Mouse (Mus musculus) ES-E14 (cell line): ENCODE results near the gene Zfand3. TPM values are rescaled to one million over a fixed set of nuclear protein-coding genes. Genes with fewer than 3 reads are reported as not detected.

ENCODE experiments used
- DNase-seq: peaks from one replicate; pipeline ENCODE4 v3.0.0-alpha.2; 2013; ENCODE audit warnings: low read depth, low spot score
- H3K27ac ChIP-seq: 2 replicates; pipeline ENCODE4 v1.5.1; 2012; ENCODE audit warnings: low read depth, mild to moderate bottlenecking, low read length, moderate library complexity, mixed read lengths; ENCODE audit not compliant: poor library complexity, insufficient read depth, severe bottlenecking
- H3K36me3 ChIP-seq: 2 replicates; pipeline ENCODE4 v1.6.1; 2012; ENCODE audit warnings: mild to moderate bottlenecking, low read length, moderate library complexity, mixed read lengths; ENCODE audit not compliant: control insufficient read depth, poor library complexity, insufficient read depth, severe bottlenecking
- H3K4me1 ChIP-seq, 2 experiments: fragments of 150-350 bp in 1 of 2; sonication (generic) in 1 of 2; 2 replicates each; pipeline ENCODE4 v1.6.1; 2012; ENCODE audit warnings: low read length in 2 of 2, mild to moderate bottlenecking in 1 of 2, mixed read lengths in 1 of 2; ENCODE audit not compliant: control insufficient read depth in 2 of 2, insufficient read depth in 2 of 2, poor library complexity in 1 of 2
- H3K4me3 ChIP-seq, 2 experiments: fragments of 150-350 bp in 1 of 2; sonication (generic) in 1 of 2; 2 replicates each; pipeline ENCODE4 v1.5.1; 2012; ENCODE audit warnings: low read length in 2 of 2, low read depth in 1 of 2, mild to moderate bottlenecking in 1 of 2, mixed read lengths in 1 of 2; ENCODE audit not compliant: insufficient read depth in 1 of 2, poor library complexity in 1 of 2, severe bottlenecking in 1 of 2
- H3K9ac ChIP-seq: 2 replicates; pipeline ENCODE4 v1.6.1; 2012; ENCODE audit warnings: low read depth, mild to moderate bottlenecking, low read length, mixed read lengths; ENCODE audit not compliant: poor library complexity, insufficient read depth, severe bottlenecking
- H3K9me3 ChIP-seq: fragments of 150-350 bp; sonication (generic); 2 replicates; pipeline ENCODE4 v1.6.1; 2012; ENCODE audit warnings: low read depth, mild to moderate bottlenecking, low read length; ENCODE audit not compliant: control insufficient read depth, insufficient read depth
- CHD2 ChIP-seq: IDR thresholded peaks from 2 replicates; pipeline ENCODE4 v1.6.1; 2014; ENCODE audit warnings: mild to moderate bottlenecking, low read depth, low read length, inconsistent platforms
- HCFC1 ChIP-seq: IDR thresholded peaks from 2 replicates; pipeline ENCODE4 v1.6.1; 2012; ENCODE audit warnings: low read length, inconsistent platforms, borderline replicate concordance; ENCODE audit not compliant: insufficient read depth
- MAFK ChIP-seq: IDR thresholded peaks from 2 replicates; pipeline ENCODE4 v1.6.1; 2014; ENCODE audit warnings: mild to moderate bottlenecking, low read depth, low read length, inconsistent platforms; ENCODE audit not compliant: insufficient read depth
- ZC3H11A ChIP-seq: IDR thresholded peaks from 2 replicates; pipeline ENCODE4 v1.6.1; 2012; ENCODE audit warnings: low read depth, mild to moderate bottlenecking, inconsistent platforms, low read length, borderline replicate concordance
- ZNF384 ChIP-seq: IDR thresholded peaks from 2 replicates; pipeline ENCODE4 v1.6.1; 2012; ENCODE audit warnings: low read depth, low read length, inconsistent platforms
- in situ Hi-C, 2 experiments: fragments of 600-800 bp; cut with MboI; formaldehyde crosslinking; loops; one replicate each; pipeline ENCODE4 v1.15.1; 2025; ENCODE audit warnings: low sequenced_read_pairs in 2 of 2, inconsistent platforms in 1 of 2; ENCODE audit not compliant: unreplicated experiment in 2 of 2
- total RNA-seq: library from RNA; depleted of rRNA; stranded (reverse); fragments of 300-350 nt; gene quantifications from 2 replicates; pipeline ENCODE4 v1.2.3, GENCODE M21; 2012

Zfand3 gene
- total RNA-seq, 1 experiment = 43.3 TPM

DNA sequence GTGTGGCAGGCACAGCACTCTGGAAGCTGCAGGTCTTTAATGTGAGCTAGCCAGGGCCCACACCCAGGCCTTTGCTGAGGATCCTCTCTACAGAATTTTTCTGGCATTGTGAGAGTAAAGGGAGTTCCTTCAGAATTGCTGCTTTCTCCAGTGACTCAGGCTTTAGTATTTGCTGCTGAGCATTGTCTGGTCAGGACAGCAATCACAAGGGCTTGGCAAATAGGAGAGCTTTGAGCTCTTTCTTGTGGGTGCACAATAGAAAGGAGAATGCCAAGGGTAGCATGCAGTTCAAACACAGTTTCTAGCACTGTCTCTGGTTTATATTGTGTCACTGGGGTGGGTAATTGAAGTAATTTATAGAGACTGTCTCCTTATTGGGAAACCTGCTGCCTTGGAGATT, 3.9 kb downstream of the Zfand3 start:
- H3K4me3 ChIP-seq = no peak overlapping the region
- DNase-seq = no peak
- H3K9ac ChIP-seq = no peak overlapping the region
- H3K36me3 ChIP-seq = no peaks in the 10 kb centered on the region; the same call in 1 of the 2 replicates
- H3K9me3 ChIP-seq = no peaks in the 10 kb centered on the region
- peaks cover 3 to 11% of the 10 kb centered on the region in 2 experiments; a peak in 1 of 4 replicates for H3K4me1 ChIP-seq
- TF ChIP-seq ZC3H11A (no peak), HCFC1 (no peak), MAFK (no peak), ZNF384 (no peak), CHD2 (no peak)
- H3K27ac ChIP-seq = no peak overlapping the region
- in situ Hi-C loops = no loop called here

- Histone ChIP-seq H3K9me3 (no peaks in the 10 kb centered on the region), H3K4me3 (no peak overlapping the region), H3K36me3 (peaks cover 2% of the 10 kb centered on the region; the same call in 1 of the 2 replicates), H3K4me1 (0 out of 4 replicates have a peak, but pooled peaks cover 0 to 2% of the 10 kb centered on the region in 2 experiments), H3K9ac (no peak overlapping the region), H3K27ac (no peak overlapping the region)
- in situ Hi-C loops = no loop called here
- TF ChIP-seq ZNF384 = no peak
- TF ChIP-seq ZC3H11A = no peak
- TF ChIP-seq MAFK = no peak
- TF ChIP-seq HCFC1 = no peak
- no peak for TF ChIP-seq CHD2
- DNase-seq = no peak
These were observed 10.1 kb downstream of the Zfand3 start for GRCm38 (mm10) chr17:30014660-30015059.

DNA sequence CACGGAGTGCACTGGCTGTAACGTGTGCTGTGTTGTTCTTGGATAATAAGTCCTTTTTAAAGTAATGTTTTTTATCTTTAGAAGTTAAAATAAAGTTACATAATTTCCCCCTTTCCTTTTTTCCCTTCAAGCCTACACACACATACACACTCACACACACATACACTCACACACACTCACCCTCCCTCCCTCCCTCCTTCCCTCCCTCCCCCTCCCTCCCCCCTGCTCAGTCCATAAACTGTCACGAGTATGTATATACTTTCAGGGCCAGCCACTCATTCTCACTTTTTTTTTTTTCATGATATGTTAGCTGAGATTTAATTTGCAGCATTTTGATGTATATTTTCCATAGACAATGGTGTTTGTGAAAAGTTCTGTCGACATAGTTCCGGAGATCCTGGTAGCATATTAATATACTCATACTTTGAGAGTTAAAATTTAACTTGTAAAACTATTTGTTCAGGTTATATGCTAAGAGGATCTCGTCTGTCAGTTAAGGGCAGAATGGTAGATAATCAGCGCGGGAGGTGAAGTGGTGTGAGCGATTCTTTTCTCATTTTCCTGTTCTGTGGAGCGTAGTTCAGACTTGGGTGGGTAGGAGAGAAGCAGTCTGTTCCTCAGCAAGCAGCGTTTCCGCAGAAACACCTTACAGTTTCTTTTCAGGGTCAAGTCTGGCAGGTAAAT, 14.5 kb downstream of the Zfand3 start:
- H3K9me3 ChIP-seq = no peaks in the 10 kb centered on the region
- DNase-seq = no peak
- no peak overlapping the region for H3K4me3 ChIP-seq
- H3K9ac ChIP-seq = no peak overlapping the region
- H3K36me3 ChIP-seq = no peaks in the 10 kb centered on the region; the same call in 1 of the 2 replicates
- no peak for TF ChIP-seq ZC3H11A
- TF ChIP-seq ZNF384 = no peak
- TF ChIP-seq HCFC1 = no peak
- TF ChIP-seq CHD2 = no peak
- TF ChIP-seq MAFK = no peak
- H3K4me1 ChIP-seq = 0 out of 4 replicates have a peak, but pooled peaks cover 0 to 2% of the 10 kb centered on the region in 2 experiments
- H3K27ac ChIP-seq = no peak overlapping the region
- in situ Hi-C loops = no loop called here

GRCm38 (mm10) chr17:30019942-30020341, 15.4 kb downstream of the Zfand3 start:
- H3K9me3 ChIP-seq = no peaks in the 10 kb centered on the region
- H3K36me3 ChIP-seq = no peaks in the 10 kb centered on the region; the same call in 1 of the 2 replicates
- no peak overlapping the region for H3K4me3 ChIP-seq
- TF ChIP-seq HCFC1 (no peak), ZNF384 (no peak), CHD2 (no peak), ZC3H11A (no peak), MAFK (no peak)
- H3K4me1 ChIP-seq = 0 out of 4 replicates have a peak, but pooled peaks cover 0 to 2% of the 10 kb centered on the region in 2 experiments
- H3K27ac ChIP-seq = no peak overlapping the region
- DNase-seq = no peak
- in situ Hi-C loops = no loop called here
- H3K9ac ChIP-seq = no peak overlapping the region
